Mouse (Mus musculus): ENCODE measurements around the gene Ccn1.

Gene Ccn1

DNA sequence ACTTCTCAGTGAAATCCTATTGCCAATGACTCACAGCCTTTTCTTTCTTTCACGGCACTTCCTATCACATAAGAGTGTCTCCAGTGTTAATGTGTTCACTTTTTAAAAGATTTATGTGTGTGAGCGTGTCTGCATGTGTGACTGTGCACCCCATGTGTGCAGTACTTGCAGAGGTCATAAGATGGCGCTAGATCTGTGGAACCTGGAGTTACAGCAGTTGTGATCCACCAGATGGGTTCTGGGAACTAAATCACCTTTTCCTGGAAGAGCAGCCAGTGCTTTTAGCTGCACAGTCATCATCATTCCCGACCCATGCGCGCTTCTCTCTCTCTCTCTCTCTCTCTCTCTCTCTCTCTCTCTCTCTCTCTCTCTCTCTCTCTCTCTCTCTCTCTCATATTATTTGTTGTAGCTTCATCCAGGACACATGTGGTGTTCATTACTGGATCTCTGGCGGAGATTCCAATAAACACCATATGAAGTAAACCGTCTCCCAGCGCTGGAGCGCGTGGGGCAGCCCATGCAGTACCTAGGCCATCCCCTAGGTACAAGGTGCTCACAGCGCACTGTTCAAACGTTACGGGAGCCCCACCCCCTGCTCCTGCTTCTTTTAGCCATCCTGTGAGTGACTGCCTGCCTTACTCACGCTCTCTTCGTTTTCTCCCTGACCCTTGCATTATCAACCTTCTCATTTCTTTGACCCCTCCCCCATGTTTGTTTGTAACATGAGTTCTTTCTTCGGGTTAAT is 30.0 kb downstream of the Ccn1 start:
- no peak for DNase-seq (ENCODE audit: low read depth, low spot score)

DNA sequence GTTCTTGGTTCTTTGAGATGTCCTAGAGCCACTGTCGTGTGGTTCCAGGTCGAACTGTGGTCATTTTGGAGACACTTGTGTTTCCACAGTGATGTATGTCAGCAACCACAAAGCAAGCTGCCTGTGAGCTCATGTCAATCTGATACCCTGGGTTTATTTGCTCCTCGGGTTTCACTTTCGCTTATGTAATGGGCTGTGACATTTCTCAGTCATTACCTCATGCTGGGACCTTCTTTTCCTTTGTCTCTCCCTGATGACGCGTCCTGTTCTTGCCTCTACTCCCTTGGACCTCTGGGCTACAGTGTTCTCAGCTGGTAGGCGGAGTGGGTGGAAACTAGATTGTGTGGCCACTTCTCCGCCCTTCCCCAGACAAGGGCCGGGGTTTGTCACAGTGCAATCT is 31.5 kb downstream of the Ccn1 start:
- no peak for DNase-seq (ENCODE audit: low read depth, low spot score)

DNA sequence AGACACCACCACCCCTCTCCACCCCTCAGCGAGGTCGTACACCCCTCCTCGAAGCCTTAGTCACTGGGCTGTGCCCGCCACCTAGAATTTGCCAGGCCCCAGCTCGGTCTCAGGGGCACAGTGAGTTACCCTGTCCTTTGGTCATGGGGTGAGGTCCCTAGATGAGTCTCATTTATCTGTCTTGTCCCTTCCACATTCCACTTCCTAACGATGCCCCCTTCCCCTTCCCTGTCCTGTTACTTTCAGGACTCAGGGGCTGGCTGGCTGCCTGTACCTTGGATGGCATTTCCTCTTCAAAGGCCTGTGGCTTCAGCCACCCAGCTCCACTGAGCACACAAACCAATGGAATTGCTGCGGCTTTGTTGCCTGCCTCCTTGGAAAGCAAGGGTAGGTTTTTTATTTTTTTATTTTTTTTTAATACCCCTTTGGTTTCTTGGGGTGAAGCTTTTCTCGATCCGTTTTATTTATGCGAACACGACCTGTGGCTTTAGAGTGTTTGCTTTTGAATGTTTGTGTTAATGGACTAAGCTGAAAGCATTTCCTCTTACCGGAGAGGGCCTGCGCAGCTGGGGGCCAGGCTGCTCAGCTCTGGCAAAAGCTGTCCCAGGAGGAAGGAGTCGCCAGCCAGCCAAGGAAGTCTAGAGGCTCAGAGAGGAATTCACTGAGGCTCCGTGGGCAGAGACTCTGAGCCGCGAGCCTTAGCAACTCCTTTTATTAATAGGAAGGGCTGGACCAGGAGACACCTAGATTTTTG is 35.2 kb downstream of the Ccn1 start:
- DNase-seq (ENCODE audit: low read depth, low spot score), result no peak

DNA sequence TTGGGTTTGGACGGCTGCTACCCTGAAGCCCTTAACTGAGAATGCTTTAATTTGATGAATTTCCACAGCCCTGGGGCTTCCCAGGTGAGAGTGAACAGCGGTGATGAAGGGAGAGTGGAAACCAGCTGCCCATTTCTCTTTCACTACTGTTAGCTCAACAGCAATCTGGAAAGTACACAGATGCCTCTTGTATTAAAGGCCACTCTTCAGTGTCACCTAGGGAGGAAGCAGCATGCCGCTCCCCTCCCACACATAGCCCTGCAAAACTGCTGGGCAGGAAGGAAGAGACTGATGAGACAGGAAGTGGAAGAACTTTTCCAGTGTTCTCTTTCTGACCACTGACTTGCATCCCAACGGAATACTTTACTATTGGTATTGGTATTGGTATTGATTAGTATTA is 36.5 kb downstream of the Ccn1 start:
- no peak for DNase-seq (ENCODE audit: low read depth, low spot score)

DNA sequence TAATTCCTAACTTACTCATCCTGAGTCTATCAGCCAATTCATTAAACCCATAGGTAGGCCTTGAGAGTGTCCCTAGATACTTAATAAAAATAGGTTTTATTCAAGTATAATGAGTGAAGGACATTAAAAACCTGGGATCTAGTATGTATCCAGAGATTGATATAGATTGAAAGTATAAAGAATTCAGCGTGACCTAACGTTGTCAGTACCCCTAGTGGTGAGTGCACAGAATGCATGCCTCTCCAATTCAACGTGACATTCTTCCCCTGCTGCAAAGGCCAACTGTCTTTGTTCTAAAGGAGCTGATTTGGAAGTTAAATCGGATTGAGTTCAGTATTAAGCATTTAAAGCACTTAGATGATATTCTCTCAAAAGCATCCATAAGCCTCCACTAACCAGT is 37.1 kb downstream of the Ccn1 start:
- no peak for DNase-seq (ENCODE audit: low read depth, low spot score)

DNA sequence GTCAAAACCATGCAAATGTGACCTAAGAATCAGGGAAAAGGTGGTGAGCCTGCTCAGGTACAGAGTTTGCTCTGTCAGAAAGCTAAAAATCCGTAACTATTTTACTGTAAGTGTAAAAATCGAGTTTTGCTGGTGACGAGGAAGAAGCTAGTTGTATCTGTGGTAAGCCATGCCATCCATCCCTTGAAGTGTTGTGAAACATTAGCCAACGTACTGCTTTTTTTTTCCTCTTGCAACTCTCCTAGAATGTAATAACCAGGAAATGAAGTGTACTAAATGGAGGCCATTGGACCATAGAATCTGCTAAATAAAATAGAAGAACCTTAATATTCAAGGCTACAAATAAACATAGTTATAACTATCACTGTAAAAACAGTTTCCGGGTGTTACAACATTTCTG is 41.5 kb downstream of the Ccn1 start:
- no peak for DNase-seq (ENCODE audit: low read depth, low spot score)

DNA sequence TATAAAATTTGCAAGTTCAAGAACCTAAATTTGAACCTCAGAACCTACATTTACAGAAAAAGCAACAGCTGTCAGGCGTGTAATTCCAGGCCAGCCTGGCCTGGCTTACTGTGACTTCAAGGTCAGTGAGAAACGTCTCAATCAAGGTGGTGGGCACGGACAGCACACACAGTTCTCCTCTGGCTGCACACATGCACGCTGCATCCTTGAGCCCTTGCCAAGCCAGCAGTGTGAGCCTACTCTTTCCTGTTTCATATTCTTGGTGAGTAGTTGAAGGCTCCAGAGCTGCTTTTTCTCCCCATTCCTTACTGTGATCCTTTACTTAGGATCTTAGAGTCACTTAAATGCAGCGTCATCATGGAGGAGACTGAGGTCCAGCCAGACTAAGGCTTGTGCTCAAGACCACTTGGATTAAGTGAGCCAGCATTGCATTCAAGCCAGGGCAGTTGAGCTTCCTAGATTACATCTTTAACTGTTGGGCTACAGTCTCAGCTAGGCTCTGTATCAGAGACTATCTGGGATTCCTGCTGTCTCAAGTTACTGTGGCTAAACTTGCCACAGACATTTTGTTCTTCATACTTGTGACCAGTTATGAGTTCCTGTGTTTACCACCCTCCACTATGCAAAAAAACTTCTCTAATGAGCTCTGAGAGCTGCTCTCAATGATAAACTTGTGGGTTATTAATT is 44.2 kb downstream of the Ccn1 start:
- DNase-seq (ENCODE audit: low read depth, low spot score), result no peak

DNA sequence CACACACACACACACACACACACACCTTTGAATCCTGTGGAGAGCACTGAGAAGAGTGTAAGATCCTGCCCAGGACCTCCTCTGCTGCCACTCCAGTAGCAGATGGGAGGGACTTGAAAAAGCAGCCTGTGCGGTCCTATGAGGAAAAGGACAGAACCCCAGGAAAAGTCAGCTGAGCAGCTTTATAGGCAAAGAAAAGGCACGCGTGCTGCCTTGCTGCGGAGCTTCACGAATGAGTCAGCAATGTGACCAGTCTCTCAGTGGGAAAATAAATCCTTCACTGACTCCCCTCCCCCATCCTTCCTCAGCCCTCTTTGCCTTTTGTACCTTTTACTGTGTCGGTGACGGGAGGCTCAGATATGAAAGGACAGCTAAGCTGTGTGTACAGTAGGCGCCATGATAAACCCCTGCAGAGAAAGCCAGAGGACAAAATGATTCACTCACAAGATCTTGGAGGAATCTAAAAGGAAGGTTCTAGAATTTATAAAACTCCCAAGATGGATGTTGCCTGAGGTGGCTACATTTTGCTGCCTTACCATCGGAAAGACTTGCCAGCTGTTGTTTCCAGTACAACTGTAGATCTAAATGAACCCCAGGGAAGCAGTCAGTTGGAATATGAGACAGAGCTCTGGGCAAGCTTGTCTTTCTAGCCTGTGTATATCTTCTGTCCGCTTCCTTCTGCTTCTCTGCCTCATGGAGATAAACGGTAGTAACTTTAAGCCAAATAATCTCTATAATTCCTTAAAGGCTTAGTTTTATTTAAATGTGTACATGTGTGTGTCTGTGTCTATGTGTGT is 47.2 kb downstream of the Ccn1 start:
- no peak for DNase-seq (ENCODE audit: low read depth, low spot score)

DNA sequence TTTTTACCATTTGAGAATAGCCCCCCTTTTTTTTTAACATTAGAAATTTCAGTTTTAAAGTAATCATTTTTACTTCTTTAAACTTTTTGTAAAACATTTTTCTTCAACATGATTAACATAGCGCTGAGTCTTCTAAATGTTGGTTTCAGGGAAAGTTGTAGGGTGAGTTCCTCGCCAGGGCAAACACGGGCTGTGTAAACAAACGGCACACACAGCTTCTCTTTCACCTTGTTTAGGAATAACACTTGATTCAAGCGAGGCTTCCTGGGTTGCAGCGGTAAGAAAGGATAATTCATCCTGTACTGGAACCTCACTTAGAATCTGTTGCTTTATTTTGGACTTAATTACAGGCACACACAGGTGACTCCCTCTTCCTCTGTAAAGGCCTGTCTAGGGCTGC is 48.4 kb downstream of the Ccn1 start:
- no peak for DNase-seq (ENCODE audit: low read depth, low spot score)

DNA sequence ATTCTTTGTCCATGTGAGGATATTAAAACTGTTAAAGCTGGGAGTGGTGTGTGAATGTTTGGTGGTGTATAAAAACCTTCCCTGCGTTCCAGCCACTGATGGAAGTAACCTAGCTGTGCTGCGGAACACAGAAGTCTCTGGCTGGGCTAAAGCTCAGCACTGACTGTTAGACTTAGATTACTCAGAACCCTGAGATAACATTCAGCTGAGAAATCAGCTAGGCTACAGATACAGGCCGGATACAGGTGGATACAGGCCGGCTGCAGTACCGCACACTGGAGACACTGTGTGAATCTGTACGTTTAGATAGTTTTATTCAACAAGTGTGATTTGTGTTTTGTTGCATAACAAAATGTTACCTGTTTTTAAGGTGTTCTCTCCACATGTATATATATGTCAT is 49.0 kb downstream of the Ccn1 start:
- no peak for DNase-seq (ENCODE audit: low read depth, low spot score)

DNA sequence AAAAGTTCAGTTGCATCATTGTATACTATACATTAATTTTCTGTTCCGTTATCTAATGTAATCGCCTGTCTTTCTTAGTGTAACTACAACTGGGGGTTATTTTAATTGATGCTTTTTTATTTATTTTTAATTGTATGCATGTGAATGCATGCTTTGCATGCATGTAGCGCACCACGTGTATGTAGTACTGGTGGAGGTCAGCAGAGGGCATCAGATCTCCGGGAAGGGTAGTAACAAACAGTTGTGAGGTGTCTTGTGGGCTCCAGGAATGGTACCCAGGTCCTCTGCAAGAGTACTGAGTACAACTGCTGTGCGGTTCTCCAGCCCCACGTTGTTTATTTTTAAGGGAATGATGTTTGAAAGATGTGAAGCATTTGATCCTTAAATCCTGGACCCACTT is 50.7 kb downstream of the Ccn1 start:
- no peak for DNase-seq (ENCODE audit: low read depth, low spot score)

Measured in WW6 (cell line).